Mouse (Mus musculus) megakaryocyte progenitor cell, adult 5-6 weeks (primary cell): ENCODE measurements at regions not wholly inside any gene's neighbourhood (a gene's known extent, or its start where the extent isn't known, plus 50 kb on each side); places are given as distances from the start of the nearest gene placed in this dataset.
"Not testable (repeated sequence)": the region's sequence is repeated elsewhere in the genome, so short reads cannot be mapped to it uniquely, and the experiment has no call there.

Experiments used
- ATAC-seq: replicated peaks from 2 replicates; pipeline ENCODE4 v1.8.0; 2016; ENCODE audit warnings: mild to moderate bottlenecking, moderate TSS enrichment, inconsistent platforms; ENCODE audit not compliant: poor library complexity

DNA sequence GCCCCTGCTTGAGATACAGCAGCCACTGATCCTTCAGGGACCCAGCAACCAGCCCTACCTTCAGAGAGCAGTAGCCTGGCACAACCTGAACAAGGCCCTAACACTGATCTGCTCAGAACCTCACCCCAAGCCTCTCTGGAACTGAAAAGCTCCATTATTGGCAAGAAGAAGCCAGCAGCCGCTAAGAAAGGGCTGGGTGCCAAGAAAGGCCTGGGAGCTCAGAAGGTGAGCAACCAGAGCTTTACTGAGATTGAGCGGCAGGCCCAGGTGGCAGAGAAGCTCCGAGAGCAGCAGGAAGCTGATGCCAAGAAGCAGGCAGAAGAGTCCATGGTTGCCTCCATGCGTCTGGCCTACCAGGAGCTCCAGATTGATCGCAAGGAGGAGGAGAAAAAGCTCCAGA, 74.4 kb upstream of the Oxtr start:
- not testable (repeated sequence) for ATAC-seq

DNA sequence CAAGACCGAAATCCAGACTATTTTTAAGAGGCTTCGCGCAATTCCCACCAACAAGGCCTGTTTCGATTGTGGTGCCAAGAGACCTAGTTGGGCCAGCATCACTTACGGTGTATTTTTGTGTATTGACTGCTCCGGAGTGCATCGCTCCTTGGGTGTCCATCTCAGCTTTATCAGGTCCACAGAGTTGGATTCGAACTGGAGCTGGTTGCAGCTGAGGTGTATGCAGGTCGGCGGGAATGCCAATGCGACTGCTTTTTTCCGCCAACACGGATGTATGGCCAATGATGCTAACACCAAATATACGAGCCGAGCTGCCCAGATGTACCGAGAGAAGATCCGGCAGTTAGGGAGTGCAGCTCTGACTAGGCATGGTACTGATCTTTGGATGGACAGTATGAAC, 73.9 kb upstream of the Oxtr start:
- ATAC-seq, result not testable (repeated sequence)

DNA sequence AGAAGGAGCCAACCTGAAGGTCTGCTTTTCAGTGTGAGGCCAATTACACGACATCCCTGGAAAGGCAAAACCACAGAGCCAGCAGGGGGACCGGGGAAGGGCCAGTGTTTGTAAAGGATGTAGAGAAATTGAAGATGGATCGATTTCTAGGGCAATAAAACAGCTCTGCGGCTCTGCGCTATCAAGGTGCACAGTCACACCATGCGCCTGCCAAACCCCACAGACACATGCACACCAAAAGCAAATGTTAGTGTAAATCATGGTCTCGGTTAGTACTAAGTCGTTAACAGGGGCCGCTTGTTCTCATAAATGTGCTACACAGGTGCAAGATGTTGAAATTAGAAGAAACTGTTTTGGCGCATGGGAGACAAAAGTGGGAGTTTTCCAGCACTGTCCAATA, 72.3 kb upstream of the Oxtr start:
- ATAC-seq, result no peak

DNA sequence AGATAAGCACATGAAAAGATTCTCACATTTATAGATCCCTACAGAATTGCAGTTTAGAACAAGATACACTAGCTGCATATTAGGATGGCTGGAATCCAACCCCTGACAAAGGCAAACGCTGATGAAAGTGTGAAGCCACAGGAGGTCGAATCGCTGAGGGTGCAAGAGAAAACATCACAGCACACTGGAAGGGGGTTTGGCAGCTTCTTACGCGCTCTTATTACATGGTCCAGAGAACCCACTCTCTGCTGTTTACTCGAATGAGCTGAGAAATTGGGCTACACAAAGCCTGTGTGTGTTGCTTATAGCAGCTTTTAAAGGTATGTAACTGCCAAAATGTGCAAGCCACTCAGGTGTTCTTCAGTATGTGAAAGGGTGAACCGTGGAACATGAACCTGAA, 71.8 kb upstream of the Oxtr start:
- no peak for ATAC-seq

DNA sequence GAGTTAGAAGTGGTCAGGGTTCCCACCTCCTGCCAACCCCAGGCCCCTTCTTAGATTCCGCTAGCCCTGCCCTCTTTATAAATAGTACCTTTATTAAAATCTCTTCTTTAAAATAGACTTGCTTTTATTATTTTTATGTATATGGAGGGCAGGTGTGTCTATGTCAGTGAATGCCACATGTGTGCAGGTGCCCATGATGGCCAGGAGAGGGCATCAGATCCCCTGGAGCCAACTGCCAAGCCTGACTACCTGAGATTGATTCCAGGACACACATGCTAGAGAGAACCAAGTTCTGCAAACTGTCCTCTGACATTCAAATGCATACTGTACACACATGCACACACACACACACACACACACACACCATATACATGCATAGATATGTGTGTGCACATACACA, 69.8 kb upstream of the Oxtr start:
- ATAC-seq, result peak; percentile 66

DNA sequence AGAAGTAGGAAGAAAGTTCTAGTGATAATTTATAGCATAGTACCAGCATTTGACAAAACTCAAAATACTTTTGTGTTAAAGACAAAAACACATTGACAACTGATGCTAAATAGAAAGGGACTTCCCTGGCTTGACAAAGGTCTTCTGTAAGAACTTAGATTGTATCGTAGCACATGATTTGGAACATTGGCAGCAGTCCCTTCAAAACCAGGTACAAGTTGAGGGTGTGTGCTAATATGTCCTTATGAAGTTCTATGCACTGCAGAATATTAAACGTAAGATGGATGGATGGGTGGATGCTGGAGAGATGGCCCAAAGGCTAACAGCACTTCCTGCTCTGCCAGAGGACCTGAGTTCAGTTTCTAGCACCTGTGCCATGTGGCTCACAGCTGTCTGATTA, 67.8 kb upstream of the Oxtr start:
- no peak for ATAC-seq

DNA sequence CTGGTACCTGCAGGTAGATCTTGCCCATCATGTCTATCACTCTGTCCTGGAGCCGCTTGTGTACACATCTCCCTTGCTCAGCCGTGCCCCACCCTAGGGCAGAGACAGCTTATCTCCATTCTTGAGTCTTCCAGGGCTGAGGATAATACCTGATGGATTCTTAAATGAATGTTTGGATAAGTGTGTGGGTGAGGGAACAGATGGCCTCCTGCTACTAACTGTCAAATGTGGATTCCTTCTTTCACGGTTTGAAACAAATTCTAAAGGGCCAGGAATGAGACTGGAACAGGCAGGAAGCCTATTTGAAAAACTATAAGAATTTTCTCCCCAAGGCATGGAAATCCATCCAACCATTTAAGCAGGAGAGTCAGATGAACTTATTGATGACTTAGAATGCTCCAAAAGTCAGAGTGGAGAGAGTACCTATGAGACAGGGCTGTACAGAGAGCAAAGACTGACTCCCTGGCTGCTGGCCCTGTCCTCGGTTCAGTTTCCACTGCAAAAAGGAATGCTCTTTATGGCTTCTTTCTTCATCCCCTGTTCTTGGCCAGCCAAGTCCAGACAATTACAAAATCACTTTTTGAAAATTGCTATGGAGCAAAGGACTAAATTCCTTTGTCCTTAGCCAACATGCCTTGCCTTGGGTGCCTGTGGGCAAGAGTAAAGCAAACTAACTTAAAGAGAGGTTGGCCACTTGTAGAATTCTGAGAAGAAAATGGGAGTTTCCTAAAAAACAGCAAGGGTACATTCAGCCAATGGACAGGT, 66.8 kb upstream of the Oxtr start:
- ATAC-seq, result no peak

DNA sequence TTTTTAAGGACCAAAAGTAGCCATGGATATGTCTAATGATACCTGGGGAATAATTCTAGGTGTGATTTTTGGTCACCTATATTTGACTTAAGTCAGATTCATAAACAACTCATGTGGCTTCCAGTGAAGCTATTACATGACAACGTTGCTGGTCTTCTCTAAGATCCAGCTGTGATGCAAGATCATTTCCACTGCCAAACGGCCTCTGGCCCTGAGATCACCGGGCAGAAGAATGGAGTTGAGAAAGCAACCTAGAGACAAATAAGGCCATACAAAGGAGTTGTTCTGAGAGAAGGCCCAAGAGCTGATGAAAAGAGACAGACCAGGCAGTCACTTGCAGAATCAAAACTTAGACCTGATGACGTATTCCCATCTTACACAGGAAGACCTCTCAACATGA, 64.3 kb upstream of the Oxtr start:
- no peak for ATAC-seq

DNA sequence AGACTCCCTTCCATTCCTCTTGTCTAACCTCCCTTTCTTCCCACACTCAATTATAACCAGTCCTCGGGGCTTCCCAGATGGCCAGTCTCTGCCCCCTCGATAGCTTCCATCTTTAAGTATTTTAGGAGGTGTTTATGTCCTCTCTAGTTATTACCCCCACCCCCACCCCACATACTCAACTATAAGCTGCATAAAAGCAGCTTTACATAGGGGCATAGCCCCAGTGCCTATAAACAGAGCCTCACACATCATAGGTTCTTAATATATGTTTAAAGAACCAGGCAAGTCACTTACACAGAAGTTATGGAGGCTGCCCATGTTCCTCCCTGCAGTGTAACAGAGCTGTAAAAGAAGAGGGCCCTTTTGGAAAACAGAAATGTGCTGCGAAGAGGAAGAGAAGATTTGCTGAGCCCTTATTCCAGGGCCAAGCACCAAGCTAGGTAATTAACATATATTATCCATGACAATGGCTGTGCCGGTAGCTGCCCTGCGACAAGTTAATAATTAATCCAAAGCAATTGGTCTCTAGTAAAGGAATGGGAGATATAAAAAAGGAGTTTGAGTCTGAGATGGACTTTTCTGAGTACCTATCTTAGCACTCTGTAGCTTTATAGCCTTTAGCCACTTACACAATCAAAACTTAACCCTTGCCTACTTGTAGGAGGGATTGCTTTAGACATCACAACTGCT, 63.6 kb upstream of the Oxtr start:
- ATAC-seq, result no peak

DNA sequence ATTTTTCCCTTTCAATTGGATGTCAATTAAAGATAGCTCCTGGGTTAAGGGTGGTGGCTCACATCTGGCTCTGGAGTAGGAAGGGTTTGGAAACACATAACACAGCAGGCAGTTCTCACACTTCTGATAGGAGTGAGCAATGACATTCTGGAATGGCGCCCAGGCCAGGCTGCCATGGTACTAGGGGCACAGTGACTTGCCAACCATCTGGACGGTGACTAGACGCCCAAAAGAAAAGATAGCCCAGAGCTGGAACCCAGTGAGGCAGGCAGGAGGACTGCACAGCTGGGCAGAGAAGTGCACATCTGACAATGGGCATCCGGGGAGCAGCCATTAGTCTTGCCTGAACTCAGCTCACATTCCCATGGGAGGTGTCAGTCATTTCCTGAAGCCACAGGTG, 62.8 kb upstream of the Oxtr start:
- ATAC-seq, result no peak

DNA sequence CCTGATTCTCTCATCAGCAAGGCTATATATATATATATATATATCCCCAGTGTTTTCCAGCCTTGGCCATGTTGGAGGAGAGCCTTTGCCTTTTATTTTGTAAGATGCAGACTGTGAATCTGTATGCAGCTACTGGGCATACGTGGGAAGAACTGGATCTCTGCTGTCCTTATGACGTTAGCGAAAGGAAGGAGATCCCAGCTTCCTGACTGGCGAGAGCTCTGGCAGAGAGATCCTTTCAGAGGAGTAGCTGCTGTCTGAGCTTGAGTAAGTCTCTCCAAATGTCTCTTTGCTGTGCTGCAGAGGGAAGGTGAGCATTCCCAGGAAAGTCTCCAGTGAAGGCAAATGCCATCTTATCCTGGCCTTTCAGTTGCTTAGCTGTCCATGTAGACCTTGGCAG, 61.6 kb upstream of the Oxtr start:
- ATAC-seq, result no peak

DNA sequence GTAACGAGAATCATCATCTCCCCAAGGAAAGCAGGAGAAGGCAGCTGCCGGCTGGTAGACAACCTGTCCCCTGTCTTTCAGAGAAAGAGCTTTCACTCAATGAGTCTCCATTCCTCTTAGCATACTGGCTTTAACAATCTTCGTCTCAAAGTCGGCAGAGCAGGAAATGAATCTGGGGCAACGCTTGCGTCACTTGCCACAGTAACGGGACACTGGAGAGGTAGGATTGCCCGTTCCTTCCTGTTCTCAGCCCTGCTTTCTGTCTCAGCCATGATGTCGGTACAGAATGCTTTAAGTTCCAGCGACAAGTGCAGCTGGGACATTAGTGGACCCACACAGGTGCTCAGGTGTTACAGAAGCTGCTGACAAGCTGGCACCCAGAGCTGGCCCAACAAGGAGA, 57.5 kb upstream of the Oxtr start:
- ATAC-seq, result peak; percentile 95

DNA sequence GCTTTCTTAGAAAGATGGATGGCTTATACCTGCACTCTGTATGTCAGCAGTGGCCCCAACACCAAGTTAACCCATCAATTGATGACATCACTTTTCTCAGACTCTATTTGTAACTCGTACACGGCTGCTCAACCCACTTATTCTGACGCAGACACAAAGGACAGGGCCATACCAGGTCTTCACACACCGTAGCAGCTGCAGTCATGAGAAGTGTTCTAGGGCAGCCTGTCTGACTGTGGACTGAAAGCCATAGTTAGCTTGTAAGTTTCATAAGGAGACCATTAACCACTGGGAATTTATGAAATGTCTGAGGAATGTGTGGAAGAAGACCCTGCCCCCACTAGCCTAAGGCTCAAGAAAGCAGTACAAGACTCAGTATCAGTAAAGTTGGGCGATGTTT, 56.3 kb upstream of the Oxtr start:
- no peak for ATAC-seq

DNA sequence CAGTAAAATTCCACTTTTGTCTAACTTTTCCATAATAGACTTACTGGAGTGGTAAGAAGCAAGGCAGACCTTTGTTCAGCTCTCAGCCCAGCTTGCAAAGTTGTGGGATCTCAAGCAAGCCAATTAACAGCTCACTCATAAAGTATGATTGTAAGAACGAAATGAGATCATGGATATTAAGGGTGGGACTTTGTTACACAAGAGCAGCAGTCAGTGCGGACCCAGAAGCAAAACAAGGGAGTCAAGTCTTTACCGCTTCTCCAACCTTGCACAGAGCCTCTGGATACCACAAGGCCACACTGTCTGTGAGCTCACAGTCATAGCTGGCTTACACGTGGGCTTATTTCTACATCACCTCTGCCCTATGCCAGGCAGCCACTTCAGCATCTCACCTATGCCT, 54.6 kb upstream of the Oxtr start:
- no peak for ATAC-seq

DNA sequence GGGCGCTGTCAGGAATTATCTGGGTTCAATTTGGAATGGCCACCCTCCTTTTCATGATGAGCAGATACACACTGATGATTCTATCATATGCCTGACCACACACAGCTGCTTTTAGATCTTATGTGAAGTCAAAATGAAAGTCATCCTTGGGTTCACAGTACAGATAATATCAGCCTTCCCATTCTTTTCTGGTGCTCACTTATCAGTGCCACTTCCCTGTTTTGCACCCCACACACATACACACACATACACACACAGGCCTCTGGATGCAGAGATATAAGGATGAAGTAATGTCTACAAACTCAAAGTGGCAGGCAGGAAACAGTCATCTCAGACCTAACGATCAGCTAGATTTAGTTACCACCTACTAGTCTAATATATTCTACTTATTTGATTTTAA, 52.9 kb upstream of the Oxtr start:
- peak; percentile 73 for ATAC-seq
